Mouse (Mus musculus) midbrain, embryonic 16.5 days (tissue): ENCODE data around the gene Guca2b. TPM values are rescaled to one million over a fixed set of nuclear protein-coding genes. Genes with fewer than 3 reads are reported as not detected.

Source experiments
- ATAC-seq: fragments of 200-750 bp; cut with Nextera tagmentation; 2 replicates; pipeline ENCODE4 v1.8.0; 2017; ENCODE audit warnings: moderate TSS enrichment
- H3K27ac ChIP-seq: fragments of 300-500 bp; sonication (generic); 2 replicates; pipeline ENCODE4 v1.5.1; 2014; ENCODE audit warnings: mild to moderate bottlenecking, low read length, mixed read lengths
- H3K27me3 ChIP-seq: fragments of 300-500 bp; sonication (generic); 2 replicates; pipeline ENCODE4 v1.6.1; 2014; ENCODE audit warnings: low read depth, low read length, mixed read lengths; ENCODE audit not compliant: control insufficient read depth, insufficient read depth
- H3K36me3 ChIP-seq: fragments of 300-500 bp; sonication (generic); 2 replicates; pipeline ENCODE4 v1.6.1; 2014; ENCODE audit warnings: mild to moderate bottlenecking, low read length, moderate library complexity, mixed read lengths; ENCODE audit not compliant: control insufficient read depth, insufficient read depth
- H3K4me1 ChIP-seq: fragments of 300-500 bp; sonication (generic); 2 replicates; pipeline ENCODE4 v1.6.1; 2014; ENCODE audit warnings: mild to moderate bottlenecking, low read length, mixed read lengths; ENCODE audit not compliant: control insufficient read depth, insufficient read depth
- H3K4me2 ChIP-seq: fragments of 300-500 bp; sonication (generic); 2 replicates; pipeline ENCODE4 v1.6.1; 2014; ENCODE audit warnings: mild to moderate bottlenecking, low read length, mixed read lengths
- H3K4me3 ChIP-seq: fragments of 300-500 bp; sonication (generic); 2 replicates; pipeline ENCODE4 v1.5.1; 2014; ENCODE audit warnings: low read depth, mild to moderate bottlenecking, low read length, moderate library complexity, mixed read lengths
- H3K9ac ChIP-seq: fragments of 300-500 bp; sonication (generic); 2 replicates; pipeline ENCODE4 v1.6.1; 2014; ENCODE audit warnings: low read depth, low read length, mixed read lengths
- H3K9me3 ChIP-seq: fragments of 300-500 bp; sonication (generic); replicated peaks from 2 replicates; pipeline ENCODE4 v1.6.1; 2014; ENCODE audit warnings: mild to moderate bottlenecking, low read length, mixed read lengths; ENCODE audit not compliant: control insufficient read depth, poor library complexity, severe bottlenecking
- WGBS: fragments of 180-500 bp; shearing (Covaris S2); extraction: QIAGEN DNeasy Blood & Tissue Kit; methylation state at CpG from one replicate; pipeline ENCODE4 v1.1.7; 2014; 5-methylcytosine and 5-hydroxymethylcytosine counted together
- polyA plus RNA-seq: library from polyadenylated mRNA; unstranded; fragments of >200 nt; fragmentation: Nextera tagmentation; extraction: Ambion mirVana; gene quantifications from 2 replicates; pipeline ENCODE4 v1.2.1, GENCODE M21; 2015

Guca2b gene
- polyA plus RNA-seq, 1 experiment from 2014 or later, result not detected

- Histone ChIP-seq H3K9ac (no peak overlapping the region), H3K36me3 (peaks cover 4% of the 10 kb centered on the region; the same call in 1 of the 2 replicates), H3K9me3 (no peaks in the 10 kb centered on the region), H3K27me3 (no peaks in the 10 kb centered on the region), H3K27ac (peak overlapping the region; percentile 46; the same call in 1 of the 2 replicates), H3K4me1 (peaks cover 5% of the 10 kb centered on the region), H3K4me3 (no peak overlapping the region), H3K4me2 (no peak overlapping the region)
- ATAC-seq, result no peak
- WGBS, result 56% methylated on average over 4 of the region's 4 CpGs
Observed at GRCm38 (mm10) chr4:119627317-119627716, 31.4 kb downstream of the Guca2b start.

DNA sequence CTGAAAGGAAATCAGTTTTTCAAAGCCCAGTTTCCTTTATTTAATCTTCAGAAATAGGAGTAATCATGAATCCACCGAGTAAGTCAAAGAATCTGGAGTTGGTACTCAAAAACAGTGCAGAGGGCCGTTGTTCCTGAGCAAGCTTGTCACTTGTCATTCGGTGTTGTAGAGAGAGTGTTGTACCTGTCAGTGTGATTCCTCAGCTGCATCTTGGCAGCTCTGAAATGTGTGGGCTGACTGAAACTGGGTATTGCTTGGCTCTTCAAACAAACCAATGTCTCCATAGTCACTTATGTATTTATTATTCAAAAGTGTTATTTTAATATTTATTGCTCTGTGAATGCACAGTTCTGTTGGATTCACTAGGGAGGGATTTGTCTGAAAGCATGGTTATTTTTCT lies 31.9 kb downstream of the Guca2b start:
- 54% methylated on average over 3 of the region's 3 CpGs for WGBS
- no peak overlapping the region for H3K4me2 ChIP-seq
- no peak overlapping the region for H3K4me3 ChIP-seq
- H3K36me3 ChIP-seq, result peaks cover 4% of the 10 kb centered on the region; the same call in 1 of the 2 replicates
- ATAC-seq, result no peak
- H3K9ac ChIP-seq, result no peak overlapping the region
- no peaks in the 10 kb centered on the region for H3K9me3 ChIP-seq
- no peak overlapping the region; the same call in 1 of the 2 replicates for H3K27ac ChIP-seq
- H3K27me3 ChIP-seq, result no peaks in the 10 kb centered on the region
- H3K4me1 ChIP-seq, result peaks cover 5% of the 10 kb centered on the region

GRCm38 (mm10) chr4:119626081-119626645 lies 32.6 kb downstream of the Guca2b start:
- no peaks in the 10 kb centered on the region for H3K27me3 ChIP-seq
- H3K4me1 ChIP-seq, result peaks cover 5% of the 10 kb centered on the region
- no peak overlapping the region for H3K4me2 ChIP-seq
- 16% methylated on average over 7 of the region's 7 CpGs for WGBS
- H3K9ac ChIP-seq, result no peak overlapping the region
- no peak overlapping the region for H3K27ac ChIP-seq
- H3K4me3 ChIP-seq, result no peak overlapping the region
- H3K9me3 ChIP-seq, result no peaks in the 10 kb centered on the region
- peaks cover 7% of the 10 kb centered on the region; the same call in 1 of the 2 replicates for H3K36me3 ChIP-seq
- no peak for ATAC-seq

DNA sequence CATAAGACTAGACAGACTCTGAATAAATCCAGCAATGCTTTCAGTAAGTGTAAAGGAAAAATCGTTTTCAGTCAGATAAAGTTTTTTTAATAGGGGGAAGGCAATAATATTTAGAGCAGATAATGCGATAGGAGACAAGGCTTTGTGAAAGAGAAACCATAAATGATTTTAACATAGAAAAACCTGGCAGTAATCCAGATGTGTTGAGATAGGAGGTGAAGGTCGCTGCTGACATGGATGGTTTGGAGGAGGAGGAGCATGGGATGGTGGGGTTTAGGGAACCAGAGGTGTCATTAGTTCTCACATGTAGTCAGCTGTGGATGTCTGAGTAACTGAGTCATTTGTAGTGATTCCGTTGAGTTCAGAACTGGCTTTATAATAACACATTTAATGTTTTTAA lies 44.0 kb downstream of the Guca2b start:
- Histone ChIP-seq H3K36me3 (no peaks in the 10 kb centered on the region; the same call in 1 of the 2 replicates), H3K9ac (no peak overlapping the region), H3K27me3 (no peaks in the 10 kb centered on the region), H3K4me2 (no peak overlapping the region), H3K4me1 (peaks cover 7% of the 10 kb centered on the region; the same call in 1 of the 2 replicates), H3K27ac (no peak overlapping the region), H3K4me3 (no peak overlapping the region), H3K9me3 (no peaks in the 10 kb centered on the region)
- whole genome bisulfite sequencing, result 86% methylated on average over 4 of the region's 4 CpGs
- no peak for ATAC-seq

DNA sequence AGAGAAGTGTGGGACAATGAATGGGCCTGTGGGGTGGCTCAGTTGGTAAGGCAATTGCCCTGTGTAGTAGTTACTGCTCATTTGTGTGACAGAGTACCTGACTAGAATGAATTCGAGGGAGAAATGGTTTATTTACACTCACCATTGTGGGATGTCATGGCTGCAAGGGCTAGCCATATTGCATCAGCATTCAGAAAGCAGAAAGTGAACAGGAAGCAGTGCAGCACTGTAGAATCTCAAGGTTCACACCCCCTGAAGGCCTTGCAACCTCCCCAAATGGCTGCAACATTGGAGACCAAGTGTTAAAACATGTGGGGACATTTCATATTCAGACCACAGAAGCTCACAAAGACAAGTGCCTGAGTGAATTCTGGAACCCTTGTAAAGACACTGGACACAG lies 44.7 kb downstream of the Guca2b start:
- no peak overlapping the region for H3K4me2 ChIP-seq
- no peak for ATAC-seq
- no peaks in the 10 kb centered on the region for H3K36me3 ChIP-seq
- peak overlapping the region; percentile 47; the same call in 1 of the 2 replicates for H3K27ac ChIP-seq
- H3K4me3 ChIP-seq, result no peak overlapping the region
- H3K4me1 ChIP-seq, result peaks cover 7% of the 10 kb centered on the region; the same call in 1 of the 2 replicates
- WGBS, result 64% methylated on average over 1 of the region's 1 CpGs
- H3K27me3 ChIP-seq, result no peaks in the 10 kb centered on the region
- H3K9me3 ChIP-seq, result no peaks in the 10 kb centered on the region
- H3K9ac ChIP-seq, result no peak overlapping the region

- no peaks in the 10 kb centered on the region; the same call in 1 of the 2 replicates for H3K36me3 ChIP-seq
- H3K4me3 ChIP-seq, result no peak overlapping the region
- H3K27me3 ChIP-seq, result no peaks in the 10 kb centered on the region
- H3K27ac ChIP-seq, result no peak overlapping the region
- H3K9ac ChIP-seq, result no peak overlapping the region
- H3K4me1 ChIP-seq, result peaks cover 7% of the 10 kb centered on the region; the same call in 1 of the 2 replicates
- no peak for ATAC-seq
- WGBS, result 89% methylated on average over 1 of the region's 1 CpGs
- H3K9me3 ChIP-seq, result no peaks in the 10 kb centered on the region
- no peak overlapping the region for H3K4me2 ChIP-seq
Observed at GRCm38 (mm10) chr4:119609488-119609887, 49.3 kb downstream of the Guca2b start.

Other genes with a start within 250 kb of the Guca2b start
- gene Ccdc30, start 243.4 kb downstream of the Guca2b start, polyA plus RNA-seq, result 22.8 and 27.1 TPM in 2 replicates
- gene Ppcs, start 236.5 kb downstream of the Guca2b start, polyA plus RNA-seq, result 18.6 and 19.4 TPM in 2 replicates
- gene Zmynd12, start 236.1 kb downstream of the Guca2b start, polyA plus RNA-seq, result 0.64 and 0.76 TPM in 2 replicates
- 27.2 and 29.0 TPM in 2 replicates for gene Rimkla, start 166.3 kb downstream of the Guca2b start, polyA plus RNA-seq
- gene Foxj3, start 122.0 kb downstream of the Guca2b start, polyA plus RNA-seq, result 36.7 and 42.8 TPM in 2 replicates
- 8.9 and 11.2 TPM in 2 replicates for gene Frg2f1, start 119.4 kb downstream of the Guca2b start, polyA plus RNA-seq
- gene Guca2a, start 21.2 kb downstream of the Guca2b start, polyA plus RNA-seq, result not detected in 2 replicates
- gene Hivep3, start 74.8 kb upstream of the Guca2b start, polyA plus RNA-seq, result 16.0 and 20.2 TPM in 2 replicates